Mouse (Mus musculus): ENCODE results near the gene Nme4. TPM values are rescaled to one million over a fixed set of nuclear protein-coding genes. Genes with fewer than 3 reads are reported as not detected.

Nme4 gene
- total RNA-seq (2021), result 1 to 10 TPM; 2.4 to 4.2 TPM
- long read RNA-seq, experiment 1, partial matches to known transcripts, result 0 of 2 reads
- long read RNA-seq, experiment 1, other reads (novel, unspliced or antisense), result 0 of 2 reads
- long read RNA-seq, experiment 2, partial matches to known transcripts, result 0 of 8 reads
- long read RNA-seq, experiment 2, other reads (novel, unspliced or antisense), result 1 of 8 reads

GRCm38 (mm10) chr17:26095121-26095740 is at the start of gene Nme4:
Nme4 (minus strand) TSS chr17:26095602.
- peak; percentile 56 to 59 for DNase-seq (ENCODE audit: low spot score in 2 of 2)

- DNase-seq (ENCODE audit: low spot score in 2 of 2), result no peak
Observed at GRCm38 (mm10) chr17:26143386-26143785, 48.0 kb upstream of the Nme4 start.

DNA sequence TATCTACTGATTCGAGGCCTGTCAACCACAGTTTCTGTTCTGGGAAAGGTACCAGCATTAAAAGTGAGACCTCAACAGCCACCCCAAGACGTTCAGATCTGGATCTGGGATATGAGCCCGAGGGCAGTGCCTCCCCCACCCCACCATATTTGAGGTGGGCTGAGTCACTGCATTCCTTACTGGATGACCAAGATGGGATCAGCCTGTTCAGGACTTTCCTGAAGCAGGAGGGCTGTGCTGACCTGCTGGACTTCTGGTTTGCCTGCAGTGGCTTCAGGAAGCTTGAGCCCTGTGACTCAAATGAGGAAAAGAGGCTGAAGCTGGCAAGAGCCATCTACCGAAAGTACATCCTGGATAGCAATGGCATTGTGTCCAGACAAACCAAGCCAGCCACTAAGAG is 47.4 kb upstream of the Nme4 start:
- DNase-seq (ENCODE audit: low spot score in 2 of 2), result no peak

GRCm38 (mm10) chr17:26138901-26139381 is 43.5 kb upstream of the Nme4 start:
- DNase-seq (ENCODE audit: low spot score in 2 of 2), result peak in 1 of 2 experiments; percentile 45

GRCm38 (mm10) chr17:26138239-26138836 is 42.9 kb upstream of the Nme4 start, which contains the start of gene Axin1:
Axin1 (plus strand) TSS chr17:26138688.
- peak; percentile 87 to 94 for DNase-seq (ENCODE audit: low spot score in 2 of 2)

DNA sequence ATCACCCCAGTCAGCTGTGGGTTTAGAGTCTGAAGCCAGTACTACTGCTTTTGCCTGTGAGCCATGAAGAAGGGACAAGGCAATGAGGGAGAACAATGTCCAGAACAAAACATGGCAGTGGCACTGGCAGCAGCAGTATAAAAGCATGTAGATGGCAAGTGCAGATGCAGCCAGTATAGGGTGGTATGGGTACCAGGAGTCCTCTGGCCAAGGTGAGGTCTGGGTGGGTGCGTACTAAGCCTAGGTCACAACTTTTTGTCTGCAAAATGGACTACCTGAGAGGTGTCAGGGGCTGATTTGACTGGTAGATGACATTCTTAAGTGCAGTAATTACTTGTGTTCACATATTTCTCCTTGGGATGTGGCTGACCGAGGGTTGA is 42.3 kb upstream of the Nme4 start:
- DNase-seq (ENCODE audit: low spot score in 2 of 2), result no peak

GRCm38 (mm10) chr17:26137106-26137750 is 41.8 kb upstream of the Nme4 start:
- no peak for DNase-seq (ENCODE audit: low spot score in 2 of 2)

DNA sequence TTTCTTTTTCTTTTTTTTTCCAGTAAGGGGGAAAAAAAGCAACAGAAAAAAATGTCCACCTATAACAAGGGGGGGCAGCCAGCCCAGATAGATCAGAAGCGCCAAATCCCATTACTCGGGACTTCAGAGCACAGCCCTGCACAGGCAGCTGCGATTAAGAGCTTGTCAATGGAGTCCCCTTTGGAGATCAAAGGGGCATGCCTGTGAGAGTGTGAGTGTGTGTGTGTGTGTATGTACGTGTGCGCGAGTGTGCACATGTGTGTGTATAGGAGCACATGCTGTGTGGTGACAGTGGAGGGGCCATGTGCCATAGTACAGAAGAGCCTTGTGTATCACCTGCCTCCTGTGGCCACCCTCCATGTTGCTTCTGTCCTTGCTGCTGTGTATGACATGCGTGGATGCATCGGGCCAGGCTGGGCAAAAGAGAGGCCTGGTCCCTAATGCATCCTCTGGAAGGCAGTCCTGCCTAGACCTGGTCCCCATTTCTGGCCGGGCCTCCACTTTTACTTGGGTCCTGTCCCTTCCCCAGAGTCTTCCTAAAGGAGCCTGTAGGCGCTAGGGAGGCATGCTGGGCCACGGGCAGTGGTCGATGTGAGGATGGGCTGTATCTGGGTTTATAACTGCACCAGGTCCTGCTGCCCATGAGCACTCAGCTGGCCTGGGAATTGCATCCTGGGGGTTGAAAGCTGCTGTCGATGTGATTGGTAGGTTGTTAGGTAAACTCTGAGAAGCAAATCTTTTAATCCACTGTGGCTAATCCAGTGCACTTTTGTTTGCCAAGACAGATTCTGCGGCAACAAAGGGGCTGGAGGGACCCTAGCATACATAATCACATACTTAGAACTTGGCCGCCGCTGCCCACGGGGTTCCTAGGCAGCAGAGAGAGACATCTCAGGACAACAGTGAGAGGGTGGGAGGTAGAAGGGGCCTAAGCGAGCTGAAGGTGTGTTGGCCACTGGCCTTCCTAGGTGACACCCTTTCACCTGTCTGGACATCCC is 36.8 kb upstream of the Nme4 start:
- DNase-seq (ENCODE audit: low spot score in 2 of 2), result no peak

DNA sequence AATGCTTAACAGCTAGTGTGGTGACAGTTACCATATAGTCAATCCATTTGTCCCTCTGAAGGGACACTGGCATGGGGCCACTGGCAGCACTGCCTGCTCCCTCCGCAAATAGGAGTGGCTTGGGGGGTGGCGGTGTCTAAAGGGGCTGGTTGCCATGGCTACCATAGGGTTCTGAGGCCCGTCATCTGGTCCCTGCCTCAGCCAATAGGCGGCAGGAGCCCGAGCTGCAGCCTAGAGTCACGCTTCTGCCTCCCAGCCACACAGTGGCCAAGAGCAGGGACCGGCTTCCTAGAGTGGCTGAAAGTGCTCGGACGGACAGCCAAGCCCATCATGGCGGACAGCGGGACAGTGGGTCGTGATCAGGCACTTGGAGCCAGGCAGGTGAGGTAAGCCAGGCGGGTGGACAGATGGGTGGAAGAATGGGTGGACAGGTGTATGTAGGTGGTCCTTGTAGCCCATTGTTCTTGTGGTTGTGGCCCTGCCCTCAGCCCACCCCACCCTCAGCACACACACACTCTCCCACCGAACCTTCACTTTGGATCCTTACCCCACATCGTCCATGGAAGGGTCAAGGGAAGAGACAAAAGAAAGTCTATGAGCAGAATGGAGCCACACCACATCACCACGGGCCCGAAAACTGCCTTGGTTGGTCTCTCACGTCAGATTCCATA is 35.8 kb upstream of the Nme4 start:
- DNase-seq (ENCODE audit: low spot score in 2 of 2), result no peak

DNA sequence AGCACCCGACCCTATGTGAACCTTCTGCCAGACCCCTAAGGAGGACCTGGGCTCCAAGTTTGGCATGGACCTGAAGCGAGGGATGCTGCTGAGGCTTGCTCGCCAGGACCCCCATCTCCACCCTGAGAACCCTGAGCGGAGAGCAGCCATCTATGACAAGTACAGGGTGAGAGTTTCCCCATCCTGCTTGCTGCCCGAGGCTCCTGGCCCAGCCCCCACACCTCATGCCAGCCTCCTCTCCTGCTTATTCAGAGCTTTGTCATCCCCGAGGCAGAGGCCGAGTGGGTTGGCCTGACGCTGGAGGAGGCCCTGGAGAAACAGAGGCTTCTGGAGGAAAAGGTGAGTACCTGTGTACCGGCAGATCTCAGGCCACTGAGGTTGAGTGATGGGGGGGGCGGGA is 29.8 kb upstream of the Nme4 start:
- DNase-seq (ENCODE audit: low spot score in 2 of 2), result no peak

DNA sequence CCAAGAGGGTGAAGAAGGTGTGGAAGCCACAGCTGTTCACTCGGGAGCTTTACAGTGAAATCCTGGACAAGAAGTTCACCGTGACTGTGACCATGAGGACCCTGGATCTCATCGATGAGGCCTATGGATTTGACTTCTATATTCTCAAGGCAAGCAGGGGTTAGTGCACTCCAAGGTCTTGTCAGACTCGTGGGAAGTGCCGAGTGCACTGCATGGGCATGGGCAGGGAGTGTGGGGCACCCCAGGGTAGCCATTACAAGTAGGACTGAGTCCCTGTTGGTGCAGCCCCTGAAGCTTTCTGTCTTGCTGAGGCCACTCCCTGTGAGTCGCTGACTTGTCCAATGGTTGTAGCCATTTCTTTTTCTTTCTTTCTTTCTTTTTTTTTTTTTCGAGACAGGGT is 29.2 kb upstream of the Nme4 start:
- no peak for DNase-seq (ENCODE audit: low spot score in 2 of 2)

DNA sequence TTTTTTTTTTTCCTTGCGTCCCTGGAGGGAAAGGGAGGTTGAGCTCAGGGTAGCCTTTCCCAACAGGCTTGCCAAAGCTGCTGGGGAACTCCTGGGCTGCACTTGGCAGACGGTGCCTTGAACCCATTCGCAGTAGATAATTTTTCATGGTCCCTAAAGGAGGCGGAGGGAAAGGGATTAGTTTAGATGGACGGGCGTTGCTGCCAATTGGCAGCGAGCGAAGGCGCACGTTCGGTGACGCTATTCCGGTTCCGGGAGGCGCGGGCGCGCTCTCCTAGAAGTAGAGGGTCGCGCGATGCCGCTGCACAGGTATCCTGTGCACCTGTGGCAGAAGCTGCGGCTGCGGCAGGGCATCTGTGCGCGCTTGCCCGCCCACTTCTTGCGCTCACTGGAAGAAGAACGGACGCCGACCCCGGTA is 27.9 kb upstream of the Nme4 start, which contains the start of gene Mrpl28:
Mrpl28 (plus strand) TSS at position 234 of the 418 bp plus-strand sequence.
- peak; percentile 84 to 94 for DNase-seq (ENCODE audit: low spot score in 2 of 2)

DNA sequence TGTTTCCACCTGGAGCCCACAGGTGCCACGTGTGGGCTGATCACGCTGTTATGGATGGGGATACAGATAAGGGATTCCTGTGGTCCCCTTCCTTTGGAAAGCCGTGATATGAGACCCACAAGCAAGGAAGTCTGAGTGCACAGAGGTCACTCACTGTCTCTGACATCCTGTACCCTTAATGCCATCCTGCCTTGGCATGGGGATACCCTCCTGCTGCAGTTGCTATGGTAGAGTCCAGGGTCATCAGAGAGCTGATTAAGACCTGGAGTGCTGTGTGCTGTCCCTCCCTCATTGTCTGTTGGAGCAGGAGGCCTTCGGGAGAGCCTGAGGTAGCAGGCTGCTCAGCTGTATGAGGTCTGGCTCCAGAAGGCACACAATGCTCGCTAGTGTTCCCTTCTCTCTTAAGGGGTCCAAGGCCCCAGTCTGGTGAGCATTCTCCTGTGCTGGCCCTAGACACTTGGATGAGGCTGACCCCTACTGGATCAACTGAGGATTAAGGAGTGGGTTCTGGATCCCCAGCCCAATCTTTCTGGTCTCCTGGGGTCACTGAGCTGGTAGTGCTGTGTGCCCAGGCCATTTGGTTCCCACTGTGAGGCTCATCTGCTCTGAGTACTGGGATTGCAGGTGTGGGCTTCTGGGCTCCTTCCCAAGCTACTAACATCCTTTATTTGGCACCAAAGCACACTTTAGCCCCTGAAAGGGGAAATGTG is 27.2 kb upstream of the Nme4 start:
- no peak for DNase-seq (ENCODE audit: low spot score in 2 of 2)

DNA sequence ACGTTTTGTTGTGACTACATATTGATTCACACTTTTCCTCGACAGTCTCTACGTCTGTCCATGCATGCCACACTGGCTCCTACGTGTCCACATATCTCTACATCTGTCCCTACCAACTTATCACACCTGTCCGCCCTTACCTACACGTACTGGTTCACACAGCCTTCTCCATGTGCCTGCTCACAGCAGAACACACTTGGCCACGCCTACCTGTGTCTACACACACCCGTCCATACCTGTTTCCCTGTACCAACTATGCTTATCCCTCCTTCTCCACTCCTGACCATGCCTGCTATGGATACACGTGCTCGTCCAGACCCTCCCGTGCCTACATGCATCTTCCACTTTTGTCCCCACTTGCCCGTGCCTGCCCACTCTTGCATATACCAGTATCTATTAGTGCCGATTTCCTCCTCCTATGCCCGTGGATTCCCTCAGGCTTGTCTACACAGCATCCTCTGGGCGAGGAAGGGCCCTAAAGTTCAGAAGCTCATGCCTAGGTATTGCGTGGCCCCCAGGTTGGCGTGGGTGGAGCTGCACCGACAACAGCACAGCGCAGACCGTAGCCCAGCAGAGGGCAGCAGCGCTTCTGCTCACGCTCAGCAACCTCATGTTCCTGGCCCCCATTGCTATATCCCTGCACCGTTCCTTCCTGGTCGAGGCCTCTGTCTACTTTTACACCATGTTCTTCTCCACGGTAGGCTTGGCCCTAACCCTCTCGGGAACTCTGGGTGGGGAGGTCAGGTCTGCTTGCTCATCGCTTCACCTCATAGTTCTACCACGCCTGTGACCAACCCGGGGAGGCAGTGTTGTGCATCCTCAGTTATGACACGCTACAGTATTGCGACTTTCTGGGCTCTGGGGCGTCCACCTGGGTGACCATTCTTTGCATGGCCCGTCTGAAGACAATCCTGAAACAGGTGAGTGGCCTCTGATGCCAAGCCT is 24.6 kb upstream of the Nme4 start:
- DNase-seq (ENCODE audit: low spot score in 2 of 2), result peak; percentile 40 to 44

GRCm38 (mm10) chr17:26116503-26117258 is 21.3 kb upstream of the Nme4 start:
- no peak for DNase-seq (ENCODE audit: low spot score in 2 of 2)

DNA sequence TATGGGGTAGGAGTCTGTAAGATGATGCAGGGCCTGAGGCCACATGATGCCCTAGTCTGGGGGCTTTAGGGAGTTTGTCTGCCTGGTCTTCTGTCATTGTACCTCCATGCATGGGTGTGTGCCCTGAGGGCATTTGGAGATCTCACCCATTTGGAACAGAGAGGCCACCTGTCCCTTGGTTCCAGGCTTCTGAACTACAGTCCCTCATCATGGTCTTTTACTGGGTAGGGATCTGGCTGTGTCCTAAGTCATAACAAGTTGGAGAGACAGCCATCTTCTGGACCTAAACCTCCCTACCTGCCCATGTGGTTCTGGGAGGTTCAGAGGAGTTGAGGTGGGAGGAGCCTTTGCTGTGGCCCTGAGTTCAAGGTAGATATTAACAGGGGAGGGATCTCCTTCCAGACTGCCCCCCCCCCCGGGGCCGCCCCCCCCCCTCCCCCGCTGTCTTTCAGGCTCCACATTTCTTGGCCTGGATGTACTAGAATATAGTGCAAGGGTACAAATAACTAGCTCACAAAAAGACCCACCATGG is 20.6 kb upstream of the Nme4 start:
- DNase-seq (ENCODE audit: low spot score in 2 of 2), result no peak

DNA sequence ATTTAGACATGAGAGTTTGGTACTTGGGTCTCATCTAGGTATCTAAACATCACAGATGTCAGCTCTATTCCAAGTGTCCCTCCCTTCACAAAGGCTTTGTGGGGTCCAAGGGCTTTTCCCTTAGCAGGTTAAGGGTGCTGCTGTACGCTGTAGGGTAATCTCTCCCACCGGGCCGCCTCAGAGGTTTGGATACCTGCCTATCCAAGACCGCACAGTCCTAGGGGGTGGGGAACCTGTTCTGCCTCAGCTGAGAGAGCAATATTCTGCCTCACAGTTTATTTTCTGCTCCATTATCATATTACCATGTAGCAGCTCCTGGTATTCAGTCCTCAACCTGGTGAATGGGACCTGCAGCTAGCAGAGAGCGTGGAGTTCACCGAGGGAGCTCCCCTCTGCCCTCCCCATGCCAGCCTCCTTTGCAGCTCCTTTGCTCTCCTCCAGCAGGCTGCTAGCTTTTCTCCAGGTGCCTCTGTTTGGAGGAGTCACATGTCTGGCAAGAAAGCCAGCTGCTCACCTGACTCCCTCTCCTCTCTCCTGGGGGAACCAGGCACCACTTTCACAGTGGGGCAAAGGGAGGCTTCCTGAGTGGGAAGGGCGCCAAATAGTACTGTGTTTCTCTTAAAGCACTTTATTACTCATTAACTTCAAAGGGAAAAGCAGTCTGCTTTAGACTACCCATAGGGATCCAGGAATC is 19.9 kb upstream of the Nme4 start:
- no peak for DNase-seq (ENCODE audit: low spot score in 2 of 2)

All from layer of hippocampus, postnatal 14 days (tissue).